22 mouse cellular contexts compared by ENCODE assay signal in genomic region chr2:54431060-54431459, GRCm38 (mm10). TPM values are rescaled to one million over a fixed set of nuclear protein-coding genes. Genes with fewer than 3 reads are reported as not detected.
A peak's percentile ranks its signal among the peaks of the same experiment; 100 is the strongest.
DNase-seq lines count a peak whose midpoint lies in the region; ATAC-seq lines count a peak whose summit lies in the region.
"Had no signal": no experiment of that assay in that cellular context is flagged by ENCODE, and none has a peak within 500 bp of the region (broad histone marks: within the 10 kb centered on the region; RNA-seq: fewer than 3 reads in every experiment).

No protein-coding gene starts in this region.

- H3K4me3 ChIP-seq in embryonic facial prominence, embryonic 11.5 days (ENCODE audit: low read depth, low read length) = no peak overlapping the region
- no peak overlapping the region for H3K4me3 ChIP-seq in embryonic facial prominence, embryonic 10.5 days
- no peak overlapping the region for H3K4me3 ChIP-seq in midbrain, embryonic 10.5 days
- H3K4me3 ChIP-seq: embryonic facial prominence, embryonic 13.5 days; liver, embryonic 12.5 days; lung, embryonic 15.5 days; megakaryocyte, embryonic 14.5 days; neural tube, embryonic 13.5 days had no signal

- H3K4me2 ChIP-seq in embryonic facial prominence, embryonic 11.5 days (ENCODE audit: low read depth, low read length) = no peak overlapping the region
- H3K4me2 ChIP-seq: embryonic facial prominence, embryonic 13.5 days; heart, embryonic 11.5 days; liver, embryonic 12.5 days; lung, embryonic 15.5 days; neural tube, embryonic 13.5 days had no signal

- no peaks in the 10 kb centered on the region for H3K9me3 ChIP-seq in embryonic facial prominence, embryonic 11.5 days (replicated peaks; ENCODE audit: control insufficient read depth, low read length)
- H3K9me3 ChIP-seq in embryonic facial prominence, embryonic 10.5 days = no peaks in the 10 kb centered on the region
- H3K9me3 ChIP-seq in midbrain, embryonic 10.5 days (replicated peaks) = no peaks in the 10 kb centered on the region
- H3K9me3 ChIP-seq: embryonic facial prominence, embryonic 13.5 days; liver, embryonic 12.5 days; lung, embryonic 15.5 days; neural tube, embryonic 13.5 days had no signal

- no peaks in the 10 kb centered on the region for H3K36me3 ChIP-seq in embryonic facial prominence, embryonic 11.5 days (replicated peaks; ENCODE audit: control insufficient read depth, insufficient read depth, low read depth, low read length)
- H3K36me3 ChIP-seq in embryonic facial prominence, embryonic 10.5 days (replicated peaks) = no peaks in the 10 kb centered on the region
- H3K36me3 ChIP-seq in midbrain, embryonic 10.5 days = no peaks in the 10 kb centered on the region
- H3K36me3 ChIP-seq: embryonic facial prominence, embryonic 13.5 days; liver, embryonic 12.5 days; lung, embryonic 15.5 days; neural tube, embryonic 13.5 days had no signal

- H3K9ac ChIP-seq in embryonic facial prominence, embryonic 11.5 days (replicated peaks; ENCODE audit: low read length) = no peak overlapping the region
- H3K9ac ChIP-seq: embryonic facial prominence, embryonic 13.5 days; liver, embryonic 12.5 days; lung, embryonic 15.5 days; neural tube, embryonic 13.5 days had no signal

- no peaks in the 10 kb centered on the region; the same call in 1 of the 2 replicates for H3K27me3 ChIP-seq in embryonic facial prominence, embryonic 11.5 days (ENCODE audit: control insufficient read depth, insufficient read depth, low read length)
- peaks cover 15% of the 10 kb centered on the region for H3K27me3 ChIP-seq in embryonic facial prominence, embryonic 10.5 days (replicated peaks; ENCODE audit: low read depth, poor library complexity, severe bottlenecking)
- peaks cover 13% of the 10 kb centered on the region for H3K27me3 ChIP-seq in midbrain, embryonic 10.5 days (ENCODE audit: low read depth, poor library complexity, severe bottlenecking)
- H3K27me3 ChIP-seq: neural tube, embryonic 13.5 days had no signal

- WGBS in embryonic facial prominence, embryonic 11.5 days = 37% methylated on average over 2 of the region's 2 CpGs
- WGBS in embryonic facial prominence, embryonic 10.5 days = 51% methylated on average over 2 of the region's 2 CpGs
- WGBS in midbrain, embryonic 10.5 days = 61% methylated on average over 2 of the region's 2 CpGs

- intact Hi-C loops in gastrocnemius, postnatal 36 days (cut with DNase I) = no loop called here

- ATAC-seq in embryonic facial prominence, embryonic 11.5 days (replicated peaks; ENCODE audit: insufficient number of reproducible peaks, low FRiP score, low TSS enrichment, low read depth) = no peak
- ATAC-seq: inflammation-experienced regulatory T-cells, adult 6 months; liver, embryonic 12.5 days had no signal

- H3K27ac ChIP-seq in embryonic facial prominence, embryonic 11.5 days (replicated peaks; ENCODE audit: low read depth, low read length) = no peak overlapping the region
- H3K27ac ChIP-seq in embryonic facial prominence, embryonic 10.5 days (replicated peaks) = no peak overlapping the region
- no peak overlapping the region for H3K27ac ChIP-seq in midbrain, embryonic 10.5 days (replicated peaks)
- H3K27ac ChIP-seq: embryonic facial prominence, embryonic 13.5 days; liver, embryonic 12.5 days; lung, embryonic 15.5 days; neural tube, embryonic 13.5 days; stomach, postnatal 0 days had no signal

- no peaks in the 10 kb centered on the region for H3K4me1 ChIP-seq in embryonic facial prominence, embryonic 11.5 days (ENCODE audit: control insufficient read depth, insufficient read depth, low read length)
- peaks cover 5% of the 10 kb centered on the region for H3K4me1 ChIP-seq in embryonic facial prominence, embryonic 10.5 days
- H3K4me1 ChIP-seq in midbrain, embryonic 10.5 days = peaks cover 8% of the 10 kb centered on the region
- H3K4me1 ChIP-seq: liver, embryonic 12.5 days; lung, embryonic 15.5 days; megakaryocyte, embryonic 14.5 days; neural tube, embryonic 13.5 days had no signal

- peak; percentile 77 for DNase-seq in embryonic facial prominence, embryonic 11.5 days (ENCODE audit: low spot score)
- DNase-seq in embryonic facial prominence, embryonic 10.5 days (ENCODE audit: low spot score) = no peak
- DNase-seq in 3T3-L1 (ENCODE audit: low read depth, low spot score) = peak; percentile 51
- peak; percentile 16 for DNase-seq in ZHBTc4 (ENCODE audit: low read depth, low spot score)
- peak; percentile 1 for DNase-seq in induced T-regulatory cell, adult 2 months (ENCODE audit: low read depth)
- no peak for DNase-seq in gastrocnemius, postnatal 36 days
- no peak for DNase-seq in midbrain, embryonic 10.5 days (ENCODE audit: low spot score)
- no peak for DNase-seq in frontal cortex, postnatal 25 days (ENCODE audit: low spot score in 2 of 2)
- DNase-seq: adrenal gland, adult 8-10 months; cerebellum, postnatal 10 days; gastrocnemius, postnatal 14 days; kidney, adult 8-10 months had no signal

RNA-seq across cellular contexts. Expression of gene Galnt13, which starts 5.1 kb away (rescaled TPM):
- polyA plus RNA-seq in embryonic facial prominence, embryonic 11.5 days (2014; fragmentation: Nextera tagmentation; extraction: Ambion mirVana) = 0.49 and 0.79 TPM in 2 replicates
- 1.3 and 1.5 TPM in 2 replicates for polyA plus RNA-seq in embryonic facial prominence, embryonic 10.5 days (2016; fragmentation: Nextera tagmentation; extraction: Ambion mirVana)
- total RNA-seq in gastrocnemius, postnatal 36 days (2021) = not detected
- 2.2 and 2.7 TPM in 2 replicates for polyA plus RNA-seq in midbrain, embryonic 10.5 days (2016; fragmentation: Nextera tagmentation; extraction: Ambion mirVana)
- total RNA-seq: heart, postnatal 25 days; monocyte, adult 5-6 weeks had no signal
- polyA plus RNA-seq: liver, embryonic 12.5 days had no signal

Comparison
In these comparisons a context has a peak if more than half of its experiments do, and no peak if none do; other contexts are left out.
1. DNase-seq: peak in embryonic facial prominence, embryonic 11.5 days (single experiment), 3T3-L1 (single experiment), ZHBTc4 (single experiment) and induced T-regulatory cell, adult 2 months (single experiment); none in embryonic facial prominence, embryonic 10.5 days (single experiment), gastrocnemius, postnatal 36 days (0 of 2), midbrain, embryonic 10.5 days (single experiment) and frontal cortex, postnatal 25 days (0 of 2).